Mouse (Mus musculus): ENCODE measurements around the gene Retreg1.

Retreg1 gene

DNA sequence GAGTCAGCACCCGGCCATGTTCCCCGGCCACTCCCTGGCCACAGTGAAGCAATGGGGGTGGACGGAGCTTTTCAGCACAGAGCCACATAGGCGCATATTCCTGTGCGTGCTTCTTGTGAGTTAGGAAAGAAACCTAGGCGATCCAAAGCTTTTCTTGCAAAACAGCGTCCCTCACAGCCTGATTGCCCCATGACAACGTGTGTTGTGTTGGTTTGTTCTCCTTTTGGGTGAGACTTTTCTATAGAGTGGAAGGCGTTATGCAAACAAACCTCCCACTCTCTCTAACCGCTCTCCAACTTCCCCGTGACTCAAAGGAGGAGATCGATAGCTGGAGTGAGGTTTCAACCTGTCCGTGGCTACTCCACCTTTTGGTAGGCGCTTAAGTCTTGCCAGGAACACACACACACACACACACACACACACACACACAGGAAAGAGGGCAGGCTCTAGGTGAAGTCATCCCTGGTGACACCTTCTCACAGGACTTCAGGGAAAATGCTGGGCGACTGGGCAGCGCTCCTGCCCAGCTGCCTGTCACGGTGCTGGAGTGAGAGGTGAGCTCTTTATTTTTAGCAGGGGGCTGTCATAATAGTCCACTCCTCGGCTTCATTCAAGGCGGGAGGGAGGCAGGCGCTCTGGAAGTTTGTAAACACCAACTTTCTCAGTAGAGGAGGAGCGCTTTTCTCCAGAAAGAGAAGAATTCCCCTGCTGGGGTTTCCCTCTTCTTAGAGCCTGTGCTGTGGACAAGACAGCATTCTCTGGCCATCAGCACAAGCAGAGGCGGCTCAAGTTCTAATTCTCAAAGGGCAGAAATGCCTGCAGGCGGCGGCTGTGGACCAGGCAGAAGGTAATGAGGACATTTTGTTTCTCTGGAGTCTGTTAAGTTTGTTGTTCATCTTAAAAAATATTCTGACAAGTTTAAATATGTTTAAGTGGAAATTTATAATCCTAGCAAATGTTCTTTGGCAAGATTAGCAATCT lies 97.7 kb downstream of the Retreg1 start:
- POLR2A ChIA-PET, result interaction anchor here in 3 of 4 experiments (0.6 to 1.5 kb wide), 7 partner anchors 10 to 460 kb away, joined by 3 to 4 read pairs (median 3); no protein-coding TSS in a partner anchor
- CTCF ChIA-PET, result interaction anchor here in 3 of 4 experiments (0.8 to 1.8 kb wide), 4 partner anchors 12 to 129 kb away, joined by 4 to 7 read pairs (median 4); no protein-coding TSS in a partner anchor

DNA sequence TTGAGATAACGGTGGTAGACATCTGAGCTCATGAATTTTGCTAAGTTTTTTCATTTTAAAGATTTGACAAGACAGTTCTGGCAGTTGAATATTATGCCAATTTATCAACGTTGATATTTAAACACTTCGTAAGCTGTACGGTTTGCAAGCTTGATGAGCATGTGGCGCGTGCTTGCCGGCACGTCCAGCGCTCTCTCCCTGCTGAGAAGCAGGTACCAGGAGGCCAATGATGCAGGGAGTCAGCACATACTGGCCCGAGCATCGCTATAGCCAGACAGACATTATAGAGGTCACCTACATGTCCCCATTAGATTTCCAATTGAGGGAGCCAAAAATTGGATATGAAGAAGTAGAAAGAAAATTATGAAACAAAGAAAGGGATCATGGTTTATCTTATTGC lies 98.5 kb downstream of the Retreg1 start:
- CTCF ChIA-PET, result interaction anchor here in 1 of 4 experiments (1.4 to 1.5 kb wide), 2 partner anchors 13 to 129 kb away, joined by 4 to 5 read pairs; no protein-coding TSS in a partner anchor

DNA sequence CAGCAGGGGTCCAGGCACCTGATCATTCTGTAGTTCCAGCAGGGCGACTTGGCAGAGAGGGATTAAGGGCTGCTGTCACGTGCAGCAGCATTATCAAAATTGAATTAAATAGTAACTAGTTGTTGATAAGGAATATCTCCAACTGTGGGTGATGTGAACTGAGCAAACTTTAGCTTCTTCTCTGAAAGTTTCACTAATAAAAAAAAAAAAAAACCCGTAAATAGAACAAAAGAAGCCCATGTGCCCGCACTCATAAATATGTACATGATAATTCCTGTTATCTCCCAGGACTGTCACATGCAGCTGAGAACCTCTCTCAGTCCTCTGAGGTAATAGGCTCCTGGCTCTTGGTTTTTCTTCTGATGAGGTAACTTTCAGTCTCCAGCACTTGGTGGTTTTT lies 99.4 kb downstream of the Retreg1 start:
- ChIA-PET POLR2A (interaction anchor here in 2 of 4 experiments (1.2 to 1.5 kb wide), 3 partner anchors 8 to 107 kb away, joined by 3 to 4 read pairs (median 3); no protein-coding TSS in a partner anchor), CTCF (interaction anchor here in 2 of 4 experiments (1.4 to 1.5 kb wide), 2 partner anchors 13 to 17 kb away, joined by 4 to 7 read pairs; no protein-coding TSS in a partner anchor)

More for the DNA sequence above, 98.5 kb downstream of the Retreg1 start:
- POLR2A ChIA-PET, result interaction anchor here in 2 of 4 experiments (0.9 to 1.5 kb wide), 4 partner anchors 9 to 107 kb away, joined by 3 to 4 read pairs (median 3); no protein-coding TSS in a partner anchor

DNA sequence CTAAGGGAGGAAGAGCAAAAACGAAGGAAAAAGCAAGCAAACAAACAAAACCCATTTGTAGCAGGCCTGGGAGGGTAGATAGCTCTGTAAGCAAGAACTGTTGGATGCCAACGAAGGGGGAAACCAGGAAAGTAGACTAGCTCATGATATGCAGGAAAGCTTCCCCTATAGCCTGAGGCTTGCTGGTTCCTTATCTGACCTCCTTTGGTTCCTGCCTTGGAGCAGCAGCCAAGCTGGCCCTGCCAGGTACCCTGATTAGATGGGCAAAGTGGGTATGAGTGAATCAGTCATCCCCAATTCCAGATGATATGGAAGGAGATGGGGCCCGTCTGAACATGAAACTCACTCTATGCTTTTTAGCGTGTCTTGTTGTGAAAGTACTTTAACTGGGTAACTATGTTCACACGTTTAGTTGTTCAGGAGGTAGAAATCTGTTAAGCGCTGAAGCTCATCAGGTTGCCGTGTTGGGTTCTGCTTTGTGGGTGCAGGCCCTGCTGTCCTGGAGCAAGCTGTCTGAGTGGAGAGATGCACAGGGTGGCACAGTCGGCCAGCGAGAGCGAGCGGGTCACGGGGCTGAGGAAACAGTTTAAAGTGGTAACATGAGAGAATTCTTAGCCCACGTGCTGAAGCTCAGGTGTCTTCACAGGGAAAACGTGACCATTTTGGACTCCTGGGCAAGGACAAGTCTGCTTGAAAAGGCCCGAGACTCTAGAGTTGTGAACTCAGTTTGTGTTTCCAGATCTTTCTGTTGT lies 100.6 kb downstream of the Retreg1 start:
- CTCF ChIA-PET, result interaction anchor here in 2 of 4 experiments (0.7 to 1.4 kb wide), 2 partner anchors 16 to 450 kb away, joined by 3 to 7 read pairs; no protein-coding TSS in a partner anchor
- POLR2A ChIA-PET, result interaction anchor here in 1 of 4 experiments (1.5 kb wide), 1 partner anchor 44 kb away, joined by 3 read pairs; no protein-coding TSS in a partner anchor

DNA sequence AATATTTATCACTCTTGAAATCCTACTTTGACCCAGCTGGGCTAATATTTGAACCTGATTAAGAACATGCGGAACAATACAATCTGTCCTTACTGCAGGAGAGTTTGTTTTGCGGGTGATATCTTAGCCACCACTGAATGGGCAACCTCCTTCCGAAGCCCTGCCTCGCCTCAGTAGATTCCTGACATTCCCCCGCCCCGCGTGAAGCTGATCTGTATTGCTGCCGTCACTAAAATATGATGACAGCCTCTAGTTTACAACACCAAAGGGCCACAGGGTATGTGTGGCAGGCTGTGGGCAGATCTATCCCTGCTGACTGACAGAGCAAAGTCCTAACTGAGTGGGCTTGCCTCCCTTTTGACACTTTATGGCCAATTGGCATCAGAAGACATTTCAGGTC lies 102.2 kb downstream of the Retreg1 start:
- ChIA-PET POLR2A (interaction anchor here in 1 of 4 experiments (0.6 to 1.4 kb wide), 2 partner anchors 30 to 172 kb away, joined by 3 read pairs; no protein-coding TSS in a partner anchor), CTCF (no interaction called here)

DNA sequence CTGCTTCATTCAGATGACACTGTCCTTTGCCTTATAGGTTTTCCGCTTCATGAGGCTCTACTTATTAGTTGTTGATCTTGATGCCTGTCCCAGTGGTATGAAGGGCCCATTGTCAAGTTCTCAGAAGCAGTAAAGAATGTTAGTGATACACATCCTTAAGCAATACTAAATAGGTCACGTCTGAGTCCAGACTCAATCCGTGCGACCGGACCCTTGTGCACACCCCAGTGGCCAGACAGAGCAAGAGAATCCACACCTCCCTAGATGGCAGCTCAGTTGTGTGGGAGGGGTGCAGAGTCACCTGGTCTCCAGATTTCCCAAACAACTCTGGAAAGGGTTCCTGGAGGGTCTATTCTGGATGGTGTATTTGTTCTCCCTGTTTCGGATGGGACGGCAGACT lies 103.5 kb downstream of the Retreg1 start:
- ChIA-PET POLR2A (interaction anchor here in 1 of 4 experiments (1.1 kb wide), 1 partner anchor 38 kb away, joined by 3 read pairs; the partner anchor contains the start of gene Zfp622), CTCF (interaction anchor here in 1 of 4 experiments (0.6 kb wide), 1 partner anchor 58 kb away, joined by 5 read pairs; no protein-coding TSS in a partner anchor)

DNA sequence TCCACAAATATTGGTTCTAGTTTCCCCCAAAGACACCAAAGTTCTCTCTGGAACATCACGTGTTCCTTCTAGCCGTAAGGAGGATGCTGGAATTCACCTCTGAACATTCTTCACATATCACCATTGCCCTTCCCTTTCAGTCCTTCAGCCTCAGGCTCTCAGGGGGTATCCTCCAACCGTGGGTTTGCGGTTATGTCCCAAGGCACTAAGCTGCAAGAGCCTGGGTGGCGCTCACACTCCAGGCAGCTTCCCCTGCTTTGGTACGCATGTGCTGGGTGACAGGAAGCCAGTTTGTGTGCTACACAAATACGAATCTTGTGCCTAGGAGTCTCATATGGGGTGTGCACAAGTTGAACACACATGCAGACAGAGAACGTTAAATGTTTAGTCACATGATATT lies 104.4 kb downstream of the Retreg1 start:
- ChIA-PET POLR2A (interaction anchor here in 1 of 4 experiments (1.1 kb wide), 1 partner anchor 37 kb away, joined by 3 read pairs; the partner anchor contains the start of gene Zfp622), CTCF (no interaction called here)

DNA sequence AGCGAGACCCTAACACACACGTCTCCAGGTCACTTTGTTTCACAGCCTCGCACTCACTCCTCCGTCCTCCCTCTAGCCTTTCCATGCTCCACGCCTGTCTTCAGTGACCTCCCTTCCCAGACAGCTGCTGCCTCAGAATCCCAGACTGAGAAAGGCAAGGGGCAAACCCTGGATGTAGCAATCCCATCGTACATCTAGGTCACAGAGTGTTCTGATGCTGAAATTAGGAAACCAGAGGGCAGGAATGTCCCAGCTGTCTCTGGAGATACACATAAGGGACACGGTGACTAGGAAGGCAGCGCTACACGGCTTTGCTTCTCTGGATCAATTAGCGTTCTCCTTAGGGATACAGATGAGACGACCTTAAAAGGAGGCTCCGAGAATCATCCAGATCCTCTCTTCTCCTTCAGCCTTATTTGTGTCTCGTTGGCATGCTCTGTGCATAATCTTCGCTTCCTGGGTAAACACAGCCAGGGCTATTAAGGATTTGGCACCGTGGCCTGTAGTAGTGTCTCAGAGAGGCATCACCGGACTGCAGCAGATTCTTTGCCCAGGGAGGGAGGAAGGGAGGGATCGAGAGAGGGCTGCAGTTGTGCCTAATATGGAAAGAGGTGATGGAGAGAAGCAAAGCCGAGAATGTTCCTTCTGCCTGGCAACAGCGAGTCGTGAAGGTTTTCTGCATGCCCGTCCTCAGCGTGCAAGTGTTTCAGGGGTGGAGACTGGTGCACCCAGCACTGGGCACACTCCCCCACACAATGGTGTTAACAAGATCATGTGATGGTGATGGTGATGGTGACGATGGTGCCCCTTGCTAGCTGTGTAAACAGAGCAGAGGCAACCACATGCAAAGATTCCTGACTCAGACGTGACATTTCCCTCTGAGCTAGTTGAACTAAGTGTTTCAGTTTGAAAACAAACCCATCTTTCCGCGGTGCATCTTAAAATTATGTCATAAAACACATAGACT lies 105.6 kb downstream of the Retreg1 start:
- ChIA-PET CTCF (no interaction called here), POLR2A (no interaction called here)

DNA sequence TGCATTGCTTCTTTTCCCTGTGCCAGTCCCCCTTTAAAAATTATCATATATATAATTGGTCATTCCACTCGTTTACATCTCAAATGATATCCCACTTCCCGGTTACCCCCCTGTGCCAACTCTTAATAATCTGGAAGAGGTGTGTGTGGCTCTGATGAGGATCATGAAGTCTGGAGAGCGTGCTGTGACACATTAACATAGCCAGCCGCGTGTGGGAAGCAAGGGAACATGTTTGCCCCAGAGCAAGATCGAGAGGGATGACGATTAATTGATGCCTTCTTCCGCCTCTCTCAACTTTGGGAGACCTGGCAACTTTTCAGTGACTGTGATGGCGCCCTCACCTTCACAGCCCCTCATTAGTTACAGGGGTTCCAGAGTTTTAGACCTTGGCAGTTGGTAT lies 106.7 kb downstream of the Retreg1 start:
- ChIA-PET POLR2A (interaction anchor here in 2 of 4 experiments (0.5 to 0.9 kb wide), 2 partner anchors 11 to 20 kb away, joined by 3 to 4 read pairs; no protein-coding TSS in a partner anchor), CTCF (interaction anchor here in 1 of 4 experiments (0.8 kb wide), 1 partner anchor 144 kb away, joined by 3 read pairs; no protein-coding TSS in a partner anchor)

DNA sequence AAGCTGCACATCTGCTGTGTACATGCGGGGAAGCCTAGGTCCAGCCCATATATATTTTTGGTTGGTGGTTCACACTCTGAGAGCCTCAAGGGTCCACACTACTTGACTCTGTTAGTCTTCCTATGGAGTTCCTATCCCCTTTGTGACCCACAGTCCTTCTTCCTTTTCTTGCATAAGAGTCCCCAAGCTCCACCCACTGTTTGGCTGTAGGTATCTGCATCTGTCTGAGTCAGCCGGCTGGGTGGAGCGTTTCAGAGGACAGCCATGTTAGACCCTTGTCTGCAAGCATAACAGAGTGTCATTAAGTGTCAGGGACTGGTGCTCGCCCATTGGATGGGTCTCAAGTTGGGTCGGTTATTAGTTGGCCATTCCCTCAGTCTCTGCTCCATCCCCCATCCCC lies 107.6 kb downstream of the Retreg1 start:
- CTCF ChIA-PET, result interaction anchor here in 1 of 4 experiments (0.8 kb wide), 1 partner anchor 145 kb away, joined by 3 read pairs; no protein-coding TSS in a partner anchor
- POLR2A ChIA-PET, result interaction anchor here in 1 of 4 experiments (0.9 to 2.4 kb wide), 2 partner anchors 9 to 17 kb away, joined by 3 to 5 read pairs; no protein-coding TSS in a partner anchor

DNA sequence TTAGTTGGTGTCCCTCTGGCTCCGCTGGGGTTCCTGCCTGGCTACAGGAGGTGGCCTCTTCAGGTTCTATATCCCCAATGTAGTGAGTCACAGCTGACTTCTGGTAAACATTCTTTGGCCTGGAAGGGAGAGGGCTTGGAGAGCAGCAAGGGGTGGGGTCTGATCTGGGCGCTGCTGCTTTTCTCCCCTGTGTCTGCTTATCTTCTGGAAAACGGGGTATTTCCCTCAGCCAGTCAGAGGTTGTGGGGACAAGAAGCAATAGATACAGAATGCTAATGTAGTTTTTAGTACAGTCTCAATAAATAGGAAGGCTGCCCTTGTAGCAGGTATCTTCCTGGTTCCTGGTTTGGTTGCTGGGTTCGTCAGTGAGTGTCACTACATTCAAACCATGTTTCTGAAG lies 108.1 kb downstream of the Retreg1 start:
- POLR2A ChIA-PET, result interaction anchor here in 1 of 4 experiments (2.4 kb wide), 1 partner anchor 17 kb away, joined by 5 read pairs; no protein-coding TSS in a partner anchor
- CTCF ChIA-PET, result no interaction called here

DNA sequence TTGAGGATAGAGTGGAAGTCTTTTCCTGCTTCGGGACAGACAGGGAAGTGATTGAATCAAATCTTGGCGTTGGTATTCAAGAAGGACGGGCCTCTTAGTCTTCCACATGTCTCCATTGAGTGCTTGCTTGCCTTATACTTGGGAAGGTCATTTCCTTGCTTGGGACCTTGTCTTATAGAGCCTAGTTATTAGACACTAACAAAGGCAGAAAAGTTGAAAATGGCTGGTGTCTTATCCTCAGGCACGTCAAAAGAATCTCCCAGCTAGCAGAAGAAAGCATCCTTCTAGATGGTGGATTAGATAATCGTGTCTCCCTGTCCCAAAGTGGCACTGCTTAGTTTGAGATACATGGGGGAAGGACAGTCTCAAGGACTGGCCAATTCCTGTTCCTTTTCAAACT lies 113.0 kb downstream of the Retreg1 start:
- POLR2A ChIA-PET, result no interaction called here
- CTCF ChIA-PET, result interaction anchor here in 1 of 4 experiments (0.9 kb wide), 1 partner anchor 151 kb away, joined by 3 read pairs; no protein-coding TSS in a partner anchor

DNA sequence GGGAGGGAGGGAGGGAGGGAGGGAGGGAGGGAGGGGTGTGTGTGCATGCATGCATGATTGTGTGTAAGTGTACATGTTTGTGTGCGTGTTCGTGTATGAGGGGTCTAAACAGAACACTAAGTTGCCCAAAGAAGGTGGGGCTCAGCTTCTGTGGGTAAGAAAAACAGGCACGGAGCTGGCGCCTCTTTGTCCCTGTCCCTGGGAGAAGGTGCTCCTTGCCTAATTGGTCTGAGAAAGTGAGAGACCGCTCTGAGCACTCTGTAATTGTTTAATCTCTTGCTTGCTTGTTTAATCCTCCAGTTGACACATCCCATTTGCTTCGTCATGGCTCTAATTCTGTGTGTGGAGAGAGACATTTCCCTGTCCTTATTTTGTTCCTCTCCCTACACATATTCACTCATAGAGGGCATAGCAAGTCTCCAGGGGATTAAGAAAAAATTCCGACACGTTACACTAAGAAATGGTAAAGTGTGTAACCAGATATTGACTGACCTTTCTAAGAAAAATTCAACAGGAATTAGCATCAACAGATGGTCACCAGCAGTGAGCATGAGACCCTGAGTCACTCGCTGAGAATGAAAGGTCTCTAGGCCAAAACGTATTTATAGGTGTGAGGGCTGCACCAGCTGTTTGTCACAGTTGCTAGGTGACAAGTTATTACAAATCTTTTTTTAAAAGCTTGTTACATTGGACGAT lies 113.6 kb downstream of the Retreg1 start:
- ChIA-PET CTCF (interaction anchor here in 1 of 4 experiments (0.9 kb wide), 1 partner anchor 151 kb away, joined by 3 read pairs; no protein-coding TSS in a partner anchor), POLR2A (no interaction called here)

DNA sequence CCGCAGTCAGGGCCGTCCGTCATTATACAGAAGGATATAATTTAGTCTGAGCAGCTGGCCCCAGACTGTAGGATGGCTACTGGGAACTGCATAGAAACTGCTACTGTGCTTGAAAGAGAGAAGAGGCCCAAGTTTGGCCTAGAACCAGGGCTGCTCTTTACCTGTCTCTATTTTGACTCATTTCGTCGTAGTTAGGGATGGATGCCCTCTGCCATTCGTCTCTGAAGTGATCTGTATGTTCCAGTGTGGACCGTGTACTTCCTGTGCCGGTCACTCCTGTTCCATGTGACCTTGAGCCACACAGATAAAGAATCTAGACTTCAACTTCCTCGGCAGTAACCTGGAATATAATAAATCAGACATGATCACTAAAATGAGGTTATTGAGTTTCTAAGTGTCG lies 114.7 kb downstream of the Retreg1 start:
- POLR2A ChIA-PET, result no interaction called here
- CTCF ChIA-PET, result interaction anchor here in 1 of 4 experiments (1.7 kb wide), 1 partner anchor 152 kb away, joined by 4 read pairs; no protein-coding TSS in a partner anchor

DNA sequence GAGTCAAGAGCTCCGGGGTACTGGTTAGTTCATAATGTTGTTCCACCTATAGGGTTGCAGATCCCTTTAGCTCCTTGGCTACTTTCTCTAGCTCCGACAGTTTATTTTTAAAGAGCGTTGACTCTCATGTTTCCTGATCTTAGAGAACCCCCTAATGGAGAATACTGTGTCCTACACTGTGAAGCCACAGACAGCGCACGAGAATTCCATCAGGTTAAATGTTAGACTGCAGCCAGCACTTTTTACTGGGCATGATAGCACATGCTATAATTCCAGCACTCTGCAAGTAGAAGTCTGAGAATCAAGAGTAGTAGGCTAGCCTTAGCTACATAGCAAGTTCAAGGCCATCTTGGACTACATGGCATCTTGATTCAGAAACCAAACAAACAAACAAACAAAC lies 116.4 kb downstream of the Retreg1 start:
- ChIA-PET POLR2A (interaction anchor here in 2 of 4 experiments (0.5 to 1.3 kb wide), 2 partner anchors 154 to 157 kb away, joined by 3 to 4 read pairs; no protein-coding TSS in a partner anchor), CTCF (interaction anchor here (0.5 to 1.8 kb wide), 10 partner anchors 16 to 1540 kb away, joined by 3 to 13 read pairs (median 4); no protein-coding TSS in a partner anchor)

DNA sequence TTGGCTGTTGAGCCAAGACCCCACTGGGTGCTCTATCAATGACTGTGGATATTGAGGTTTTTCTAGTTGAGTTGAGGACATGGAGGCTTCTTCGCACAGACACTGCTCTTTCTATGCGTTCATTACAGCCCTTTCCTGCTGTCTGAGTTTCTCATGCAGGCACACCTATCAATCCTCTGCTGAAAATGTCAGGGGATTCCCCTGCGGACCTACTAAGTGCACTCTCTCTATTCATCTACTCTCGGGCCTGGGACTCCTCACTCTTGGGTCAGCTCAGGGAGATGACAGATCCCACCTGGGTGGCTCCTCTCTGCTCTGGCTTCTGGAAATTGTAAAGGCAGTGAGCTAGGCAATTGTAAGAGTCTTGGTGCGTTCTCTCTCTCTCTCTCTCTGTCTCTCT lies 117.3 kb downstream of the Retreg1 start:
- ChIA-PET POLR2A (interaction anchor here in 1 of 4 experiments (1.3 kb wide), 1 partner anchor 157 kb away, joined by 3 read pairs; no protein-coding TSS in a partner anchor), CTCF (interaction anchor here in 2 of 4 experiments (0.6 to 1.8 kb wide), 6 partner anchors 17 to 224 kb away, joined by 3 to 13 read pairs (median 8); no protein-coding TSS in a partner anchor)
